Mouse (Mus musculus): ENCODE measurements around the gene Scn11a. TPM values are rescaled to one million over a fixed set of nuclear protein-coding genes. Genes with fewer than 3 reads are reported as not detected.

The Scn11a gene
- total RNA-seq, 2 experiments from 2014 or later = 0.43 to 0.47 TPM

DNA sequence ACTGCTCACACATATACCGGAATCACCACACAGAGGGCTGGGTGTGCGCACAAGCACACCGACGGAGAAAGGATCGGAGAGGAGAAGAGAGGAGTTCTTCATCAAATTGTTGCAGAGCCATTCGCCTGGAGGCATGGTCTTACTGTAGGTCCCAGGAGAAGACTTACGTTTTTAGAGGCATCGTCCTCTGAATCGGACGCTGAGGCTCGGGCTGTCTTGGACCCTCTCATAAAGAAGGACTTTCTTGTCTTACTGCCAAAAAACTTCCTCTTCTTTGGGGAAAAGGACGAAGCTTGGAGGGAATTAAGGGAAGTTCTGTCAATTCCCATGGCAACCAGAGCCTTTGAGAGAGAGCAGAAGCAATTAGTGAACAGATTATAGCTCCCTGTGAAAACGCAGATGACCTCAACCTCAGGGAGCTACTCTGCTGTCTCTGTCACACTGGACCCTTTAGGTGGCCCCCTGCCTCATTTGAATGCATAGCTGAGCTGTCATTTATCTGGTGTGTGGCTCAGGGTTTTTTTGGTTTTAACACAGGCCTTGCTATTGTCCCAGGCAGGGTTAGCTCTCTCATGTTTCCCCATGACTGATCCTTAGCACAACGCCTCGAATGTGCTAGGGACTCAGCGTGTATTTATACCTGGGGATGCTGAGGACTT, 22.0 kb downstream of the Scn11a start:
- peak in 1 of 2 experiments; percentile 13 for DNase-seq (ENCODE audit: extremely low spot score in 1 of 2, low spot score in 2 of 2)
- intact Hi-C loops (cut with DNase I) = no loop called here

DNA sequence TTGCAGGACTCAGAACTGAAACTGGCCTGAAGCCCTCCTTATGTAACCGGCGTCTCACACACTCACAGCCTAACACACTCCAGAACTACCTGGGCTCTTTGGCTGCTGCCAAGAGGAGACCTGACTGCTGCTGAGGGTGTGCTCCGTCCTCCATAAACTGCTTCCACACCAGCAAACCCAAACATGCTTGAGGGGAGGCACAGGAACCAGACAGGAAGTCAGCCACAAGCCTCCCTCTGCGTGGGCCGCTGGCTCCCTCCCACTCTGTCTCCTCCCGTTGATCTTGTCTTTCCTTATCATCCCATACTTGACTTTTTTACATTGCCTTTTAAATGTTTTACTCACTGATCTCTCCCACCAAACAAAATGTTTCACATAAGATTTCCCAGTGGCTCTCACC, 23.8 kb downstream of the Scn11a start:
- no peak for DNase-seq (ENCODE audit: extremely low spot score in 1 of 2, low spot score in 2 of 2)
- intact Hi-C loops (cut with DNase I) = no loop called here

DNA sequence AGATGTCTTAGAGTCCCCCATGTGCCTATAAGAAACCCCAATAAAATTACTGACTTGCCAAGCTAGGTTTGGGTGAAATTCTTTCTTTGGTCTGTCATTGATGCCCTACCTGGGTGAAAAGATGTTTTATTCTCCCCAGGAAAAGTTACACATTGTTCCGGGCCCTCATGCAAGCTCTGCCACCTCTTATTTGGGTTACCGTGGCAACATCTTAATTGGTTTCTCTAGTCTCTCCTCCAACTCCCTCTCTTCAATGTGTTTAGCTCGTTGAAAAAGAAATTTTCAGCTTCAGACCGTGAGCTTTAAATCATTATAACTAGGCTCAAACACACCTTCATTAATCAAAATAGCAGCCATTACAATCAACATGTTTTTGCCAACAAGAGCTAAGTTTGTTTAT, 28.5 kb downstream of the Scn11a start:
- peak in 1 of 2 experiments; percentile 11 for DNase-seq (ENCODE audit: extremely low spot score in 1 of 2, low spot score in 2 of 2)
- intact Hi-C loops (cut with DNase I) = no loop called here

DNA sequence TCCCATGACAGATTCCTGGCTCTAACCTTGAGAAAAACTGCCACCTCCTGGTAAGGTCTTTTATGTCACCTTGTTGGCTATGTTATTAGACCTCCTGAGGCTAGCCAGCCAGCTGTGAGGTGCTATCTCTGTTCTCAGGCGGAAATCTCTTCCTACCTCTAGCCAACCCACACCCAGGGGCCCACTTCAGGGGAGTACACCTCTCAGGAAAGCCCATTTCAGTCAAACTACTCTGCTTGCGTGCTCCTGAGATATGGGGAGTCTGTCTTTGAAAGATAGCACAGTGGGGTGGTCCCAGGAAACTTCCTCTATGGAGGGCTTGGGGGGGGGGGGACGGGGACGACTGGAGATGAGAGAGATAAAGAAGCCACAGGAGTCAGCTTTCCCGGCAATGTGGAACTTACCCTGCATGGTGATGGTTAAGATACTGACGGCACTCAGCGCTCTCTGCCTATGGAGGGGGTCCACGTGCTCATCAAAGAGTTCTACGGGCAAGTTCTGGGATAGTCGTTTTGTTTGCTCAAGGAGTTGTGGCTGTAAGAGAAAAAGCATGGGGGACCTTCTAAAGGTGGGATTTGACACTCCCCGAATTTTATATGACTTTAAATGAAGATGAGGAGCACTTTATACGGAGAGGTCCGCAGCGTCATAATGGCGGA, 29.9 kb downstream of the Scn11a start:
- intact Hi-C loops (cut with DNase I) = no loop called here
- no peak for DNase-seq (ENCODE audit: extremely low spot score in 1 of 2, low spot score in 2 of 2)

DNA sequence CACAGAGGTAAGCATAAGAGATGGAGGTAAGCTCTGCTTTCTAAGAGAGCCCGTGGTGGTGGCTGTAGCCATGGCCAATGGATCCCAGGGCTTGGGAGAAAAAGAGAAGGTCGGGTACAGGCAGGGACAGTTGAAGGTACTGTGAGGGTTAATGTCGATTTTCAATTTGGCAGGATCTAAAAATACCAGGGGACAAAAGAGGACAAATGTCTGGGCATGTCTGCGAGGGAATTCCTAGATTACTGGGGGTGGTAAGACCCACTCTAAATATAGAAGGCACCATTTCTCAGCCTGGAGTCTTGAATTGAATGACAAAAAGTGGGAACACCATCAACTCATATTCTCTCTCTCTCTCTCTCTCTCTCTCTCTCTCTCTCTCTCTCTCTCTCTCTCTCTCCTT, 30.8 kb downstream of the Scn11a start:
- no peak for DNase-seq (ENCODE audit: extremely low spot score in 1 of 2, low spot score in 2 of 2)
- intact Hi-C loops (cut with DNase I) = no loop called here

DNA sequence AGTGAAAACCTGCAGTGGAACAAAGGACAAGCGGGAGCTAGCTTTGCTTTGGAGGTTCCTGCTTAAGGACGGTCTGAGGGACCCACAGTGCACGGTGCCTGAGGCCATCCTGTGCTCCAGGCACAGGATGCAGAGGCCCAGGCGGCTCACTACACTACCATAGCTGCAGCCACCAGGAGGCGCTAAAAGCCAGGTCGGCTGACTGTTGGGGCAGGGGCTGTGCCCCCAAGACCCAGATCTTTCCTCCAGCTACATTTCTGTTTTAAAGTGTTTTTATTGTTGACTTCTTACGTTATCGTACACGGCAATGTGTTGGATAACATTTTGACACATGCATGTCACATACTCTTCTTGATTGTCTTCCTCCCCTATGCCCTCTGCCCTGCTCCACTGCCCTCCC, 32.8 kb downstream of the Scn11a start:
- DNase-seq (ENCODE audit: extremely low spot score in 1 of 2, low spot score in 2 of 2) = peak in 1 of 2 experiments; percentile 39
- intact Hi-C loops (cut with DNase I) = no loop called here

DNA sequence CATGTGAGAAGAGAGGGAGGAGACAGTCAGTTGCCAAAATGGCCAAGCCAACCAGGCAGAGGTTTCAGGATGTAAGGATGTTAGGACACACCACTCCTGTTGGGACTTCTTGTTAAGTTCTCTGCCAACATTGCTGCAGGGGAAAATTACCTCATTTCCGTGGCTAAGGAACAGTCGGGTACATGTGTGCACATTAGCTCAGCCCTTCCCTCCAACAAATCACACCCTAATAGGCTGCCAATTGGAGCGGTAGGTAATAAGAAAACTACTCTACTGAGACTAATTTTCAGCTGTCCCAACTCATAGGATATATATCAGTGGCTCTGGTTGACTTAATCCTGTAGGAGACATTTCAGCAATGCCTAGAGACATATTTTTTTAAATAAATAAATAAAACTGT, 44.4 kb downstream of the Scn11a start:
- intact Hi-C loops (cut with DNase I) = no loop called here

DNA sequence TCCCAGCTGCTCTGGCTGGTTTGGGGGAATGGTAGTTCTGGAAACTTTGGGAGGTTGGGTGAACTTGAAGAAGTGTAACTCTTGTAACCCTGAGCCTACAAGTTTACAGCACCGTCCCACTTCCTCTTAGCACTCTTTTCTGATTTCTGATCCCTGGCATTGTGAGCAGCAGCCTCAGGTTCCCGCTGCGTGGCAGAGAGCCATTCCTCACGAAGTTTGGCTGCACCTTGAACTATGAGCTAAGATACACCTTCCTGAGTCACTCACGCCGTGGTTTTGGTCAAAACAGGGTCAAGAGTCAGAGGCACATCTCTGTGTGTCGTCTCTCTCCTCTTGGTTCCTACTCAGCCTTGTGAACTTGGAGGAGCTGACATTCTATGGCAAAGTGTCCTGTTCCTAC, 48.6 kb downstream of the Scn11a start:
- no peak for DNase-seq (ENCODE audit: extremely low spot score in 1 of 2, low spot score in 2 of 2)
- intact Hi-C loops (cut with DNase I) = no loop called here

More for the DNA sequence above, 44.4 kb downstream of the Scn11a start:
- DNase-seq (ENCODE audit: extremely low spot score in 1 of 2, low spot score in 2 of 2) = no peak

DNA sequence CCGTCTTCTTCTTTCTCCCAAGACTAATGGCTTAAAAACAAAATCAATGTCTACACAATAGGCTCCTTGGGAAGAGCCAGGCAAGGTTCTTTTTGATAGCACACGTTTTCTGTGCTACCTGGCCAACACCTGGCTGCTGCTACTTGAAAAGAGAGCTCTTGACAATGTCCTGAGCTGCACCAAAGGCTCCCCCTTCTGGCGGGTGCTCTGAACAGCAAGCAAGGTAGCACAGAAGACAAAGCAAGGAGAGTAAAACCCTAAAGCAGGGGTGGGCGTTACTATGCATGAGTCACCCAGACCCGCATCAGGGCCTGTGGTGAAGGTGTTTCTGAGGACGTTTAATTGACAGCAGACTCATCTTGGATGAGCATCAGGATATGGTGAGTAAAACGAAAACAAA, 56.7 kb downstream of the Scn11a start:
- intact Hi-C loops (cut with DNase I) = no loop called here
- DNase-seq (ENCODE audit: extremely low spot score in 1 of 2, low spot score in 2 of 2) = peak in 1 of 2 experiments; percentile 27

DNA sequence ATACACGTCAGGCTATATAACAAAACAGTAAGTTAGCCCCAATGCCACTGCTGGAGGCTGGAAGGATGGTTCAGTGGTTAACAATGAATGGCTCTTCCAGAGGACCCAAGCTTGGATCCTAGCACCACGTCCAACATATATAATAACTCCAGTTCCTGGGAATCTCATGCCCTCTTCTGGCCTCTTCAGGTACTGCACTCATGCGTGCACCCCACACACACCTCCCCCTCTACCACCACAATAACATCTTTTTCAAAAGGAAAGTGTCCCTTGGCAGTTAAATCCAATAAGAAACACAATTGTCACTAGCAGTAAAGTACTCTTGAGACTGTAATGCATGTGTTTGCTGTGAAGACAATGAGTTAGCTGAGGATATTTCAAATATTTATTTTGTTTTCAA, 65.0 kb downstream of the Scn11a start:
- DNase-seq (ENCODE audit: extremely low spot score in 1 of 2, low spot score in 2 of 2) = no peak
- intact Hi-C loops (cut with DNase I) = no loop called here

DNA sequence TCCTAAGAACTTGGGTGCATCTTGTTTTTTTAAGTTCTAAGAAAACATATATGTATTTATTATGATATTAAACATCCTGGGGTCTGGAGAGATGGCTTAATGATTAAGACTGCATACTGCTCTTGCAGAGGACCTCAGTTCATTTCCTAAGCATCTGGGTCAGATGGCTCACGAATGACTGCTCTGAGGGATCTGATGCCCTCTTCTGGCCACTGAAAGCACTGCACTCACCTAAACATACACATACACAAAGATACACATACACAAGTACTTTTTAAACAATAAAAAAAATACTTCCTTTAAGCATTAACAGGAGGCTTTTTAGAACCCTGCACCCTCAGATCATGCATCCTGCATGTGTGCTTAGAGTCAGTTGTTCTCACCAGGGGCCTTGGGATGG, 65.8 kb downstream of the Scn11a start:
- intact Hi-C loops (cut with DNase I) = no loop called here
- DNase-seq (ENCODE audit: extremely low spot score in 1 of 2, low spot score in 2 of 2) = no peak

DNA sequence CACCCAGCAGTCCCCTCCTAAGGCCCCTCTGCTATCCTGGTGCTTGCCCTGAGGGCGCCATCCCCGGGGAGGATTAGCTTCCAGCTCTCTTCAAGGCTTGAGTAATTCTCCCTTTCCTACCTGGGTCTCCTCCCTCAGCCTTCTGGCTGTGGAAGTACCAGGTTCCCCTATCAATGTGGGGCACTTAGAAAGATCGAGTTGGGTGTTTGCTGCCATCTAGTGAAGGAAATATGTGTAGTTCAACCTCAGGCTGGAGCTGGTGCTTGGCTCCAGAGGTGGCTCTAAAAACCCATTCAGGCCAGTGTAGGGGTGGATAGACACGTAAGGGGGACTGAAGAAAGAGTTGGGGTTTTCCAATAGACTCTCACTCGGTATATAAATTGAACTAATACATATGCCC, 73.7 kb downstream of the Scn11a start:
- intact Hi-C loops (cut with DNase I) = loop anchor here (5.0 kb wide), 2 partner anchors 104 to 289 kb away; no protein-coding TSS in a partner anchor
- peak in 1 of 2 experiments; percentile 23 for DNase-seq (ENCODE audit: extremely low spot score in 1 of 2, low spot score in 2 of 2)

DNA sequence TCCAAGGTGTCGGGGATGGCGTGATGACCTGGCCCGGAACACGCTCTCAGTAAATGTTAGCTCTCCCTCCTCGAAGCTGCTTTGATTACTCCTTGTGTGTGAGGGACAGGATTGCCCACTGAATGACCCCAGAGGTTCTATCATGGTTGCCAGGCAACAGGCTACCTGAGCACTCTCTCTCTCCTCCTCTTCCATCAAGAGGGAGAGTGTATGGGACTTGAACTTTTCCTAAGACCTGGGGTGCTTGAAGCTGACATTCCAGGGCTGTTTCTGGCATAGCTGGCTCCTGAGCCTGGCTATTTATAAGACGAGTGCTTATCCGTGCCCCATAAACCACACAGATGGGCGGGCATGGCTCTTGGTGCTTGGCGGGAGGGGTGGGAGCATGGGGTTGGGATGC, 76.1 kb downstream of the Scn11a start:
- no peak for DNase-seq (ENCODE audit: extremely low spot score in 1 of 2, low spot score in 2 of 2)

DNA sequence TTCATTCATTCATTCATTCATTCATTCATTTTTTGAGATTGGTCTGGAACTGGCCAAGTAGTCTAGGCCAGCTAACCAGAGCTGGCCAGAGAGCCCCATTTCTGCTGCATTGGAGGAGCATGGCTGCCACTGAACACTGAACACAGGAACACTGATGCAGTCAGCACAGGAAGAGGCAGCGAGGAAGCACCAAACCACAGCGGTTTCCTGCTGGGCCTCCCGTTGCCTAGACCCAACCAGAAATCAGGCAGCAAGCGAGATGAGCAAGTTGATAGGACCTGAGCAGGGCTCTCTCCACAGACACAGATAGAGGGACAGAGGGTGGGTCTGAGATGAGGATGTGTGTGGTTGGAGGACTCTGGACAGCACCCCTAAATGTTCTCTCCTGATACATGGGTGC, 81.4 kb downstream of the Scn11a start:
- no peak for DNase-seq (ENCODE audit: extremely low spot score in 1 of 2, low spot score in 2 of 2)
- intact Hi-C loops (cut with DNase I) = no loop called here

More for the DNA sequence above, 76.1 kb downstream of the Scn11a start:
- intact Hi-C loops (cut with DNase I) = no loop called here

DNA sequence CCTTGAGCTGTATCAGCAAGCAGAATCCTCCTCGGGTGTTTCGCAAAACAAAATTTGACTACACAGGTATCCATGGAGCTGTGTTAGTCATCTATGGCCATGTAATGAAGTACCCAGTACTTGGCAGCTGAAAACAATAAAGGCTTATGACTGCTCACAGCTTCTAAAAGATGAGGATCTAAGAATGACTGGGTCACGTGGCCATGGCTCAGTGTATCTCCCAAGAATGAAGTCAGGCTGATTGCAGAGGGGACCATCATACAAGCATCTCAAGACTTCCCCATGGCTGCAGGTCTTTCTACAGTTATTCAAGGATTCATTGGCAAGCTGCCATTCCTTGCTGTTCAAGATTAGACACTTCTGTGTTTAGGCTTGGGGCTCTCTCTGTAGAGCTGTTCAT, 81.9 kb downstream of the Scn11a start:
- intact Hi-C loops (cut with DNase I) = no loop called here
- no peak for DNase-seq (ENCODE audit: extremely low spot score in 1 of 2, low spot score in 2 of 2)

DNA sequence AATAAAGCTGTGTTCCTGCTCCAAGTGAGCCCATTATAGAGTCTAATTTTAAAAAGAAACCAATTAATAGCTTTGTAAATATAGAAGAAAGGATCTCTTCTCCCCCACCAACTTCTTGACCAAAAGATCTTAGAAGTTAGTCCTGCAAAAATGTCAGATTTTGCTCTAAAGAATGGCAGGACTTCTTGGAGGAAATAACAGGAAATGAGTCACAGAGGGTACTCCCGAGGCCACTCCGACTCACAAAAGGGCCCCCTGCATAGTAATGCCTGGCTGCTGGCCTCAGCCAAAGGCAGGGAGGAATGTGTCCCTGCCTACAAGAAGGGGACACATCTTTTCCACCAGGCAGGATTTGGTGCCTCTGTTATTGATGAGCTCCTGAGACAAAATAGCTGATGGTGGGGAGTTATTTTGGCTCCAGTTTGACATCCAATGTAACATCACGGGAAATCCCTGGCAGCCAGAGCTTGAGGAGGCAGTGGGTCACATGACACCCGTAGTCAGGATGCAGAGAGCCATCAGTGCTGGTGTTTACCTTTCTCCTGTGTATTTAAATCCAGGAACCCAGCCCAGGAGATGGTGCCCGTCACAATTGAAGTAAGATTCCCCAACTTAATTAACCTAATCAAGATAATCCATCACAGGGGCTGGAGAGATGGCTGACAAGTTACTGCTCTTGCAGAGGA, 84.0 kb downstream of the Scn11a start:
- intact Hi-C loops (cut with DNase I) = no loop called here
- no peak for DNase-seq (ENCODE audit: extremely low spot score in 1 of 2, low spot score in 2 of 2)

DNA sequence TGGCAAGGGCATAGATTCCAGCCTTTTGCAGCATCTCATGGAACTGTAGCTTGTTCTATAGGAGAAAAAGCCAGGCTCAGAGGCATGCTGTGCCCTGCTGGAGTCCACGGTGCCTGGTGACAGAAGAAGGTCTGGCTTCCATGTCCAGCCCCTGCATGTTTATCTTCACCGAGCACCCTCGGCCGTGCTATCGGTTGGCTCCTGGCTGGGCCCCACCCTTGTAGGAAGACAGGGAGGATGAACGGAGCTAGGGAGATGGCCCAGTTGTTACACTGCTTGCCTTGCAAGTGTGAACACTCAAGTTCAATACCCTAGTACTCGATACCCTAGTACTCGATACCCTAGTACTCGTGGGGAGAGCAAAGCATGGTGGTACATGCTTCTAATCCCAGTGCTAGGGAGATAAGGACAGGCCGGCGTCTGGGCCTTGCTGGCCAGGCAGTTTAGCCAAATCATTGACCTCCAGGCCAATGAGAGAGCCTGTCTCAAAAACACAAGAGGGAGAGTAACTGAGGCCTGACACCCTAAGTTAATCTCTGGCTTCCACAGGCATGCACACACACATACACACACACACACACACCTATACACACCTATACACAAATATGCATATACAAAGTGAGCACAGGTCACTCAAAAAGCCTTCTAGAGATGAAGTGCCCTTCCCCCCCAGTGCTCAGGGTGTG, 96.7 kb downstream of the Scn11a start:
- intact Hi-C loops (cut with DNase I) = no loop called here
- no peak for DNase-seq (ENCODE audit: extremely low spot score in 1 of 2, low spot score in 2 of 2)

DNA sequence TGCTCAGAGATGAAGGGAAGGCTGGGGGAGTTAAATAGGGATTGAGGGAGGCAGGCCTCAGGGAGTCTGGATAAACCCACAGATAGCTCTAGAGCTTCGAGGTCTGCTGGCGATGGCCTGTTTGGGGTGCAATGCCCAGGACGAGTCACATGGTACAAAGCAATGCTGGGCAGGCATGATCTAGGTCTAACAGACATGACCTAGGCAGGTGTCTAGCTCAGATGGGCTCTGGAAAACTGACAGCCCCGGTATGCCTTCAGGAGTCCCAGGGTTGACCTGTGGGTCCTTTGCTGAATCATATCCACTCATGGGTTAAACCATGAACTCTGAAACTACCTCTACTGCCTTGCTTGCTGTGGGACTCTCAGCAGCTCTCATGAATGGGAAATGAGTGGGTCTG, 98.3 kb downstream of the Scn11a start:
- DNase-seq (ENCODE audit: extremely low spot score in 1 of 2, low spot score in 2 of 2) = no peak

DNA sequence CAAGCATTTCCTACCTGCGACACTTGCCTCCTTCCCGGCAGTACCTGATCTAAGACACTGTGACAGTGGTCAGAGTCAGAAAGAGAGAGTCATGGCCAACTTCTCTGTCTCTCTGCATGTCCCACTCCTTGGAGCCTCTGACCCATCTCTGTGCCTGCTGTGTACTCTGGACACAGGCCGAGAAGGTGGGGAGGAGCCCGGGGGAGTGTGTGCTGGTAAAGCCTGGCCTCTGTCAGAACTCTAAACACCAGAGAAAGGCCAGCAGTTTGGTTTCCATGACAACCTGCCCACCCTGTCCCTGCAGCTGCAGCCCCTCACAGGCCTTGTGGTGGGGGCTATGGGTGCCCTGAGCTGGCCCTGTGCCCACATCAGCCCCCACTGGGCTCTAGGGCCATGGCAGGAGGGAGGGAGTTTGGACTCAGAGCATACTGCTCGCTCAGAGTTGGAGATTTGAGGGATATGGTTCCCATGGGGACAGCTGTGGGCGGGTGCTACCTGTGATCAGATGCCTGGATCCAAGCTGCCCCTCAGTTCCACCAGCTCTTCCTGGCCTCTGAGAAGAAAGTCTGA, 99.9 kb downstream of the Scn11a start:
- intact Hi-C loops (cut with DNase I) = no loop called here
- DNase-seq (ENCODE audit: extremely low spot score in 1 of 2, low spot score in 2 of 2) = peak in 1 of 2 experiments; percentile 33

More for the DNA sequence above, 98.3 kb downstream of the Scn11a start:
- intact Hi-C loops (cut with DNase I) = no loop called here
